Mouse (Mus musculus): ENCODE measurements around the gene Rrbp1.
A peak's percentile ranks its signal among the peaks of the same experiment; 100 is the strongest.

Gene Rrbp1

DNA sequence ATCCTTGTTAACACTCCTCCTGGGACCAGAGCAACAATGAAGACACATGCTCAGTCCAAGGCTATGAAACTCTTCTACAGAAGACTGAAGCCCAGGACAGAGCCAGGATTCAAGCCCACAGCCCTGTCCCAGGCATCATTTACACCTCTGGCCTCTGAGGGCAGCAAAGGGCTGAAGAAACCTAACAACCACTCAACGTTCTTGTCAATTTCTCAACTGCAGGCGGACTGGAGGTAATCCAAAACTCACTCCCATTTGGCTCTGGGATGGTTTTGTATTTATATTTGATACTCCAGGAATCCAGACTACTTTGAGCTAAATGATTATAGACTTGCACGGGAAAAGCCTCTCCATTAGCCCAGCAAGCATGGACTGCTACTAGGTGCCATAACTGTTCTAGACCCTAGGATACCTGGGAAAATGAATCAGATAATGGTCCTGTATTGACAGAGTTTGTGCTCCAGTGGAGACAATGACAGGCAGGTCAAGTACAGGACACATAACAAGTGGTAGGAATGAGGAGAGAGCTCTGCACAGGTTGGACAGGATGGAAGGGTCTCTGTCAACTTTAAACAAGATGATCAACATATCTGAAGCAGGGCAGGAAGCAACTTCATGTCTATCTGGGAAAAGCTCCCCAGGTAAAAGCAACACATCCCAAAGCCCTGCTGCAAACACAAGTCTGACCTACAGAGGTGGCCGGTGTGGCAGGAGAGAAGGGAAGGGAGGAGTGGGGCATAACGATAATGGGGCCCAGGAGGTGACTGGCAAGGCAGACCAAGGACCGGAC, 5.7 kb downstream of the Rrbp1 start:
- DNase-seq, result no peak

DNA sequence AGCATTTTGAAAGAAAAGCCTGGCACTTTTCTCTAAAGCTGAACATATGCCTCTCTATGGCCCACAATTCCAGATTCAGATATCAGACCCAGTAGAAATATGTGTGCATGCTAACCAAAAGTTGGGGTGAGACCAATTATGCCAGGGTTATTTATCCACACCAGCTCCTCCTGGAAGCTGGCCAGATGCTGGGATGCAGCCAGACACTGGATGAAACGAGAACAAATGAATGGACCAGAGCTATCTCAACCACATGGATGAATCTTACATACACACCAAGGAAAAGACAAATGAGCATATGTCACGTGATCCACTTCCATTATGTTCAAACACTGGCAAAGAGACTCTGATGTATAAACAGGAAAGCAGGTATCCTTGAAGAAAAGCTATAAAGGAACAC, 7.5 kb downstream of the Rrbp1 start:
- DNase-seq, result peak; percentile 55

DNA sequence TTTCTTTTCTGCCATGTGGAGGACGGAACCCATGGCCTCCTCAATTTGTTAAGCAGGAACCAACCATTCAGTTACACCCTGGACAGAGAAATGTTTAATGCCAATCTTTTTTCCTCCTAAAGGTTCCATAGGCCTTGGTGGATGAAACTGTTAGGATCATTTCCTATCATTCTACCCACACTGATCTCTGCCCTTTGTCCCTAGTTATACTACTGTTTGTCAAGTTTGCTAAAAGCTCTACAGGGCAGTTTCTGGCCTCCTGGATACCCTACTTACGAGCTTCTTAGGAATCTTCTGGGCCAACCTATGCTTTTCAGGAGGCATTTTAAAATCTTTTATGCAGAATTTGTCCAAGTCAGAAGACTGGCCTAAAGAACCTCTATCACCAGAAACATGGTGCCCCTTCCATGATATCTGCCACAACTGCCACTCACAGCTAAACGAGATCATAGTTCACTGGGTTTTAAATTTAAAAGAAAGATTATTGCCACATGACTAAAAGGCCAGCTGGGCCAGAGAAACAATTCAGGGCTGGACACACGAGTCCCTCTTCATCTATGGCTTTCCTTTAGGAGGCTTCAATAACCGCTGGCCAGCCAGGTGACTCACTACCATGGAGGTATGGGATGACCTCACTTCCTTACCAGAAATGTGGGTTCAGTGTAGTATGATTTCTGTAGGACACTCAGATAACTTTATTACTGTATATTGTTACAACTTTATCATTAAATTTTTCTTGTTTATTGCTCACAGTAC, 8.7 kb downstream of the Rrbp1 start:
- DNase-seq, result no peak

DNA sequence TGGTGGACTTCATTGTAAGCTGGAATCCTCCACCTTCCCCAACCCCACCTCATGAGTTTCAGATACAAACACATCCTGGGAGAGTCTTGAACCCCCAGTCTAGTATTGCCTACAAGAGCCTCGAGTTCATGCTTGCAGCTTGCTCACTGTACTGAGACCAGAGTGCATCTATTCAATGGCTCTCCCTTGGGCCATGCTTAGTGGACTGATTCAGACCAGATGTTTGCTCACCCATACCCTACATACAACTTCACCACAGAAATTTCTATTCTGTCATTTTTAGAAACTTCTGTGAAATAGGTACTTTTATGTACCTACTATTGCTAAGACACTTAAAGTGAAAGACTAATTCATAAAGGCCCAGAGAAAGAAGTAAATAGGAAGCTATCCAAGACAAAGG, 18.1 kb downstream of the Rrbp1 start:
- no peak for DNase-seq

DNA sequence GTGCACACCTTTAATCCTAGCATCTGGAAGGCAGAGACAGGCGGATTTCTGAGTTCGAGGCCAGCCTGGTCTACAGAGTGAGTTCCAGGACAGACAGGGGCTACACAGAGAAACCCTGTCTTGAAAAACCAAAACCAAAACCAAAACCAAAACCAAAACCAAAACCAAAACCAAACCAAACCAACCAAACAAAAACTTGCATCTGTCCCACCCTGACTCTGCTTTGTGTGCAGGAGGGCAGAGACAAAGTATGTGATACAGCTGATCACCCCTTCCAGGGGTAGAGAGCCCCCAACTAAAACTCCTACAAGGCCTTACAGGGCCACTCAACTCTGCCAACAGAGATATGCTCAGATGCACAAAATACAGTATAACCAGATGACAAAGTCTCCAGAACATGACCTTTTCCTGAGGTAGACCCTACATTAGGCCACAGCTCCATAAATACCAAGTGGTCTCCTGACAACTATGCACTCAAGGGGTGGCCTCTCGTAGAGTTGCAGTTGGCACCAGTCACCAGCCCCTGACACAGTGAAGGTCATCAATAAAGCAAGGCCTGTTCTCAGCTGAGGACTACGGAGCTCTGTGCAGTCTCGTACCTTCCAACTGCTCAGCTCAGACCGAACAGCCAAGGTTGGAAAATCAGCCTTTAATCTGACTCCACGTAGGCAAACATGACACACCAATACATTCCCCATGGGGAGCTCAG, 18.9 kb downstream of the Rrbp1 start:
- DNase-seq, result no peak

DNA sequence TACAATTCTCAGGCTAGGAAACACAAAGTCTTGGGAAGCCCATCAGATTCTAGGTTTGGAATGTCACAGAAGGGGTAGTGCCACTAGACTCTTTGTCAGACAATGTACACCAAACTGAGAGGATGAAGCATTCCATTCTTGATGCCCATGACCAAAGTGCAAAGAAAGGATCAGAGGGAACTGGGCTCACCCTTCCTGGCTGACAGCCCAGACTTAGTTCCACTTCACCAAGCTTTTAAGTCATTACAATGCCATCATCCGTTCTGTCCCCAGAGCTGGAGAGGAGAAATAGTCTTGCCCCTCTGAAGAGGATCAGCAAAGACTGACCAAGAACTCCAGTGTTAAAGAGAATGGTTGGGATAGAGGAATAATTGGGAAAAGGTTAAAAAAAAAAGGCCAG, 20.1 kb downstream of the Rrbp1 start:
- DNase-seq, result peak; percentile 83

DNA sequence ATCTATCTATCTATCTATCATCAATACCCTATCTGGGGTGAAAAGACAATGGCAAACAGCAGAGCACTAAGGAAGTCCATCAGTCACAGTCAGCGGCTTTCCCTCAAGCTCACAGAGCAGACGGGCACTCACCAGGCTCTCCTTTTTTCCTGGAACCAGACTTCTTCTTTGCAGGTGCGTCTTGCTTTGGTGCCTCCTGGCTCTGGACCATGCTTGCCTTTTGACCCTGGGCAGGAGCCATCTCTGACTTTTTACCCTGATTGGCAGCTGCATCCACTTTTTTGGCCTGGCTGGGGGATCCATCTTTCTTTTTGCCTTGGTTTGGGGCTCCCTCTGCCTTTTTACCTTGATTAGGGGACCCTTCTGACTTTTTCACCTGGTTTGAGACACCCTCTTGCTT, 23.0 kb downstream of the Rrbp1 start:
- DNase-seq, result peak; percentile 41

DNA sequence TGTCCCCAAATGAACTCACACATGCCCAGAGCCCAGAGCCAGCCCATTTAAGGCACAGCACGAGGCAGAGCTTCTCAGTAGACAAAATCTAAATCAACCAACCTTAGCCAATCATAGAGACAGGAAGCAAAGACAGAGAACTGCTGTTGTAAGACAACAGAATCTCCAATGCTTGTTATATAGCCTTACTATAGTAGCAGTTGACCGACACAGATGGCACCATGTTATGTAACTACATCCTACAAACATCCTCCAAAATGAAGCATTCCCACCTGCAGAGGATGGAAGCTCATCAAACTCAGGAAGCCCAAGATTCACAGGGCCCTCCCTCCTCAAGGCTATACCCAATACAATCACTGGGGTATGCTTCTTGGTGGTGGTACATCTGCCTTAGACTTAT, 23.6 kb downstream of the Rrbp1 start:
- DNase-seq, result no peak

DNA sequence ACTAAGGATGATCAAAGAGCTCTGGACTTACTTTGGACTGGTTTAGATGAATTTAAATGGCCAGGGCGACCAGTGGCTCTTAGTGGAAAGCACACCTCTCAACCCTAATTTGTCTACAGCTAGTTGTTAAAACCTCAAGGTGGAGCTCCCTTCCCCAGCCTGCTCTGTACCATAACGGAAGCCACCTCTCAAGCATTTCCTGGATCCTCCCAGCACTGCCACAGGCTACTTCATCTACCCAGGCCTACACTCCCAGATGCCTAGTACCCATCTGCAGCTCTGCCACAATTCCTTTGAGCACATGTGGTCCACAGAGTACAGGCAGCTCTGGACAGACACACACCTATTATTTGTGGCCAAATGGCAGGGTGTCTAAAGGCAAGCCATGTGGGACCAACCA, 27.6 kb downstream of the Rrbp1 start:
- DNase-seq, result no peak

DNA sequence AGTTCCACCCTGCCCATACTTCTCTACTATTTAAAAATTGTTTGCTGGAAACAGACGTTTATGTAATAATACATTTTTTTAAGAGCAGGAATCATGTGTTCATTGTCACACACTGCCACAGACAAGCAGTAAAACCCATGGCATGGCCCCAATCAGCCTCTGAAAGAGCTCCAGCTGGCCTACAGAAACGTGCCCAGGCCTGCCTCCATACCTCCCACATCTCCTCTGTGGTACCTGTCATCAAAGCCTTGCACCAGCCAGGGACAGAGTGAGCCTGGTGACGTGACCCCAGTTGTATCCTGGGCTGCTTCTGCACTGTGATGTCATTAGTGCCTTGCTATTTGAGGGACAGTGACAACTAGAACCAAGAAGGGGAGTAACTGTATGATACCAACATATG, 28.2 kb downstream of the Rrbp1 start:
- no peak for DNase-seq

DNA sequence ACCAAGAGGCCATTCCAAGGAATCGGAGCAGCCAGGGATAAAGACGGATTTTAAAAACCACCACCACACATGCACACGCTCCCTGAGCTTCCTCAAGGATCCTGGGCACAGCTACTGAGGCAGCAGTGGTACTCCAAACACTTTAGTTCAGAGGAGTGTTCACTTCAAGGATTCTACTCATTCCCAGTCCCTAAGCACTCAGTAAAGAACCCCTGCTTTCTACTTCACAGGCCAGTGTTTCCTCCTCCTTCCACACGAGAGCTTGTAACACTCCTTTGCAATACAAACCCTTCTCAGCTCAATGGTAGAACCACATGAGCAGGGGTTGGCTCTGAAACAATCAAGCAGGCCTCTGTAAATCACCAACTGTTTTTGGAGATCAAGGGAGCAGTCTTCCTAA, 28.9 kb downstream of the Rrbp1 start:
- DNase-seq, result no peak

DNA sequence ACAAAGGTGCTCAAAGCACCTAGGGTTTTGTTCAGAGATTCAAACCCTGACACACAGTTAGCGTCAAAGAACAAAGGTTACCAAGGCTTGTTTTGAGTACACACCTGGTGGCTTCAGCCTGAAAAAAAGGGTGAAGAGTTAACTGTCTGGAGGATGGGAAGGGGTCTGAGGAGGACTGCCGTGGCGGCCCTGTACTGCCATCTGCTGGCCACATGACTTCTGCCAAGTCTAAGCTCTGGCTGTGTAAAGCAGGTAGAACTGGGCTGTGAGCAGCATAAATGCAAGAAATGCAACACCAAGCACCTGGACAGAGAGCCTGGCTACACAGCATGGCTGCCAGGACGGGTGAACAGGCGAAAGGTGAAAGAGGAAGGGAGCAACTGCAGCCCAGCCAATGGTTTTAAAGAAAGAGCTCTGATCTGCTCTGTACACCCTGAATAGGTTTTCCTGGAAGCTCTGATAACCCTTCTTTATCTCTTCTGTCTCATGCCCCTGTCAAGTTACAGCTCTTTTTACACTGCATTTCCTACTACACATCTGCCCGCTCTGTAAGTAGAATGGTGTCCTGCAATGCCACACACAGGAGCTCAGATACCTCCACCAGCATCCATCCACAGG, 30.2 kb downstream of the Rrbp1 start:
- peak; percentile 39 for DNase-seq

DNA sequence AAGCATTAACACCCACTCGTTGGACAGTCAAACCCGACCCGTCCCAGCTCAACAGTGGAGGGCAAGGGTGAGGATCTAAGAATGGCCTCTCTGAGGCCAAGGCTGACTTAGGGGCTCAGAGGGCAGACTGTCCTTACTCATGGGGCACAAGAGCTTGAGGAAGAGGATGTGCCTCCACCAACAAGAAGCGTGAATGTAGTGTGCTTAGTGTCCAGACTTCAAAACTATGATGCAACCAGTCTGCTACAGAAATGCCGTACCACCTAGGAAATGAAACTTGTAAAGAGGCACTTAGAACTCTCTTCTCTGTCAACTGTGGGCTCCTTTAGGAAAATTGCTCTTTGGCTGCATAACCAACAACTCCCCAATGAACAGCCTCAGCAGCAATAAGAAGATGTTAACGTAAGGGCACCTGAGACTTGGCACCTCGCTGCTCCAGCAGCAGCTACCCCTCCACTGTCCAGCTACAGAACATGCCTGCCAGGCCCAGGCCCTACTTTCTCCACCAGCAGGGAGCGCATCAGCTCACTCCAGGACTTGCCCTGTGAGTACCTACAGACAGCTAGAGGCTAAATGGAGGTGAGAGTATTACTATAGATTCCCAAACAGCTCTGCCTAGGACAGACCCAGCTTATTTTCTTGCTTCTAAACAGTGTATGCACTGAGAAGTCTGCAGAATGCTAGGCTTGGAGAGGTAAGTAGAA, 32.5 kb downstream of the Rrbp1 start:
- no peak for DNase-seq

DNA sequence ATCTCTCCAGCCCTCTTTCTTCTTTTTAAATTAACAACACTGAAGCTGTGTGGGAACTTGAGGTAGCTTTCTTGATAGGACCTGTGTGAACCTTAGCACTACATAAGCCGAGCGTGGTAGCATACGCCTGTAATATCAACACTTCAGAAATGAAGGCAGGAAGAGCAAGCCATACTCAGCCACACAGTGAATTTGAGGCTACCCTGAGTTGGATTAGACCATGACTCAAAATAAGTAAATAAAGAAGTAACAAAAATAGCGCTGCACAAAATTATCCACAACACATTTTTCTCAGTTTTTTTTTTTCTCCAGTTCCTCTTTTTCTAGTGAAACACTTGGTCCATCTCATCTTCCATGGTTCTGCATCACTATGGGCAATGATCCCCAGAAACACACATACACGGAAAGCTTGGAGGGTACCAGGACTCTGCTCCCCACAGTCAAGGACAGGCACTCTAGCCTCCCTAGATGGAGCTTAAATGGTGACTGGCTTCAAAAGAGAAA, 35.9 kb downstream of the Rrbp1 start:
- no peak for DNase-seq

DNA sequence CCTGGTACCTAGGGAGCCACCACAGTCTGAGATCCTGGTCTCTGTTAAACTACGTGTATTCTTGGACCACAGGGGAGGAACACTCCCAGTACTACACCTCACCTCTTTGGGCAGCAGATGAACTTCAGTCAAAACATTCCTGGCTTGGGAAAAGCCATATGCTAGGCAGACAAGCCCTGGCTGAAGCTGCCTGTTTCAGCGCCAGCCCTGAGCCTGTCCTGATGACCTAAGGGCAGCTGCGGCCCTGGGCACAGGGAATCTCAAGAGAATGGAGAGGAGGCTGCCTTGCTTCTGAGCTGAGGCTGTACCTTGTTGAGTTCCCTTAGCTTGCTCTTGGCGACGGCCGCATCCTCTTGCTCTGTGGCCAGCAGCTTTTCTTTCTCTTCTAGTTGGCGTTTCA, 37.9 kb downstream of the Rrbp1 start:
- no peak for DNase-seq

DNA sequence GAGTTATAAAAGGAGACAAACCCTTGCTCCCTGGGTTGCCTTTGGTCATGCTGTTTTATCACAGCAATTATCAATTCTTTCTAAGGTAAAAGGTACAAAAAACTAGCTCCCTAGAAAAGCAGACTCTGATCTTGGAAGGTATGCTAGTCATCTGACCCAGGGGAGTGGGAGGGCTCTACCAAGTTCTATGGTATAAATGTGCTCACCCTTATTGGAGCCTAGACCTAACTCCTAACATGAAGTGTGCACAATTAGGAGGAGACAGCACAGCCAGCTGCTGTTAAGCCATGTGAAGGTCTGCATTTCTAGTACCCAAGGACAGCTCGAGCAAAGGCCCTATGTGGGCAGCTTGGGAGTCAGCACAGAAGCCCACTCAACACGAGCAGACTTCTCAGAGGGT, 39.2 kb downstream of the Rrbp1 start:
- DNase-seq, result no peak

DNA sequence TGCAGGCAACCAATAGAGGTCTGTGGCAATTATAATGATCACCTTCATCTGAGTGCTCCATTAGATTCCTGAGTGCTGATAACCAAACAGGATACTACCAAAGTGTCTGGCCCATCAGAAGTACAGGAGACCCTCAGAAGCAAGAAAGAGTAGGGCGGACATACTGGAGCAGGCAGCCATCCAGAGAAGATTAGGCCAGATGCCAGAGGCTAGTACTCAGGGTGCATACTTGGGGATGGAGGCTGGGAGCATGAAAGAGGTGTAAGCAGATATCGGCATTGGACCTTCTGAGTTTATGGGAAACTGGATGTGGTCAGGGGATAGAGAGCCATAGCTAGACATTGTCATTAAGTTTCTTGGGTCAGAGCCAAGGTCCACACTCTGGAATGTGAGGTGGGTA, 40.2 kb downstream of the Rrbp1 start:
- DNase-seq, result no peak

DNA sequence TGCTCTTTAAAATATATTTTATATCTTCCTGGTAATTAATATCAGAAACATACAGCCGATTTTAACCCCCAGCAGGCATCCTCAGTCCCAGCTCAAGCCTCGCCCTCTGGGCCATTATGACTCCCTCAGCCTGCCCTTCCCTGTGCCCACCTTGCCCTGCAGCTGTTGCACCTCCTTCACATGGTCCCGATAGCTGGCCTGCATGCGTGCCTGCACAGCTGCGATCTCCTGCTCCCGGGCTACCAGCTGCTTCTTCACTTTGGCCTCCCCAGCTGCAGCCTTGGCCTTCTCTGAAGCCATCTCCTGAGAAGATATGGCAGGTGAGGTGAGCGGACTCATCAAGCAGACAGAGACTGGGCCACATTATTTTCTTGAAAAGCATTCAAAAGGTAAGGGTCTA, 41.8 kb downstream of the Rrbp1 start:
- DNase-seq, result no peak

DNA sequence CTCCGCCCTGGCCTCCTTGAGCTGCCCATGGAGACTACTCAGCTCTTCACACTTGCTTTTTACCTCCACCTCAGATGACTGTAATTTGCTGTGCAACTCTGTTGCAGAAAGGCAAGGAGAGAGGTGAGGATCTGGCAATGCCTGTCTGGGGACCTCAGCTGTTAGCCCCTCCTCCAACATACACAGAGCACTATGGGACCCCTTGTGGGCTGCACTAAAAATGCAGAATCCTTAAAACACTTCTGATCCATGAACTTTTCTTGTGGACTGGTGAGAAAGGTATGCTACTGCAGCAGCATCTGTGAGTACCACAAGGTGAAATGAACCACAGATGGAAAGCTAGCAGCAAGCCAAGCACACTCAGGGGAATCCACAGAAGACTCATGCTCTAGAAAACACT, 47.7 kb downstream of the Rrbp1 start:
- no peak for DNase-seq

DNA sequence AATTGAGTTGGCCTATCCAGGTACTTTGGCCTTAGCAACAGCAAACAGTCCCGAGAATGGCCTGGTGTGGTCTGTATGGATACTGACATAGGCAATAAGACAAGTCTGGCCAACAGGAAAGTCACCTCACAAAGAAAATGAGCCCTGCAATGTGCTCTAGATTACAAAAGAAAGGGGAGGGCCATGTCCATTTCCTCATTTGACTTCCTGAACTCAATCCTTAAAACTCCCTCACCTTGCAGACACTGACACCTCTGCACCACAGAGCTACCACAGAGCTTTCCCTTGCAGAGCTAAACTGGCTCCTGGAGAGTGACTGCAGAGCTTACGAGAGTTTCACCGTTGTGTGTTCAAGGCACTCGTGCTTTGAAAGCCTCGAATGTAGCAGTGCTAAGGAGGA, 48.9 kb downstream of the Rrbp1 start:
- no peak for DNase-seq

DNA sequence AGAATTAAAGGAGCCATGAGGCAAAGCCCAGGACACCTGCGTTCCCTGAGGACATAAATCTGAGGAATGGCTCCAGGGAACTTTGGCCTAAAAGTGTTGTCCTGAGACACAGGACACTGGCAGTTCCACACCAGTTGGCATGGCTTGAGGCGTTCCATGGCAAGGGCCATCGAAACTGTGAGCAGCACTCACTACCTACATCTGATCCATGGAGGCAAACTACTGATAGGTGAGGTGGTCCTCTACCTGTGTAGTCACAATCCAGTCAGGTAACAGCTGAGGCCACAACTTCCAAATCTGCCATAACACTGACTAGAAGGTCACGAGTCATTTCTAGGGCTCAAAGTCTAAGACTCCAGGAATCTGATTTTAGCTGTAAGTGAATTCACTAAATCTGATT, 55.3 kb downstream of the Rrbp1 start:
- DNase-seq, result peak; percentile 30

DNA sequence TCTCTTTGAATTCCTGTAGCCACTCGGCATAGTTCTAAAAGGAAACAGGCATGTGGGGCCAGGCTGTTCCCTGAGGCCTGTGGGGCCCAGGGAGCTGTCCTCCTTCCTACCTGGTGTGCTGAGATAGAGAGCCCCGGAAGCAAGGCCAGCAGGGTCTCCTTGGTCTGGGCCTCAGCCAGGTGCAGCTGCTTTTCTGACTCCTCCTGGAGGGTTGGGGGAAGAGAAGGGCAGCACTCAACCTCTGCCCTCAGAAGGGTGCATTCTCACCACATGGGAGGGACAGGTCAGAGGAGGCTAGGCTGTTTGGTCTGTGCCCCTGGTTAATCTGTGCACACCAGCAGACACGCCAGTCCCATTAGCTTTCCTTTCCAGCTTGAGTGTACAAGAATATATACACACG, 56.1 kb downstream of the Rrbp1 start:
- peak; percentile 40 for DNase-seq

DNA sequence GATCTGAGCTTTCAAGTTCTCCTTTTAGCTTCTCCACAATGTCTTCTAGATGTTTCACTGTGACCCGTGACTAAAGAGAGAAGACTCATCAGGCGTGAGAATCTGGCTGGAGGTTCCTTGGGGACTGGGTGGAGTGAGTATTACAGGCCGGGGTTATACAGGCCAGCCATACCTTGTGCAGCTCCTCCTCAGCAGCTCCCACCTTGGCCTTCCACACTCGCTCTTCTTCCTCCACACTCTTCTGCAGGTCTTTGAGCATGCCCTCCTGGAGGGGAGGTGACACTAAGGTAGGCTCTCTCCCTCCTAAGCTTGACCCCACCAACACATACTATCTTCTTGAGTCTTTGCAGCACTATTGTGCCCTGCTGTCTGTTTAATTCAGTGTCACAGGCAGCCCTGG, 57.1 kb downstream of the Rrbp1 start:
- no peak for DNase-seq
